Mouse (Mus musculus): Measurements from ENCODE around the gene Slamf1.
"Not testable (repeated sequence)": the region's sequence is repeated elsewhere in the genome, so short reads cannot be mapped to it uniquely, and the experiment has no call there.

Gene Slamf1

GRCm38 (mm10) chr1:171811048-171811447 lies 44.1 kb downstream of the Slamf1 start:
- not testable (repeated sequence) for DNase-seq (ENCODE audit: low spot score)

GRCm38 (mm10) chr1:171815545-171816439 lies 48.9 kb downstream of the Slamf1 start:
- DNase-seq (ENCODE audit: low spot score) = no peak

- DNase-seq (ENCODE audit: low spot score) = no peak
Observed at GRCm38 (mm10) chr1:171816991-171817390, 50.1 kb downstream of the Slamf1 start.

GRCm38 (mm10) chr1:171821331-171821730 lies 54.4 kb downstream of the Slamf1 start:
- DNase-seq (ENCODE audit: low spot score) = no peak

- no peak for DNase-seq (ENCODE audit: low spot score)
Observed at GRCm38 (mm10) chr1:171825462-171825861, 58.5 kb downstream of the Slamf1 start.

GRCm38 (mm10) chr1:171826164-171826563 lies 59.2 kb downstream of the Slamf1 start:
- DNase-seq (ENCODE audit: low spot score) = no peak

- DNase-seq (ENCODE audit: low spot score) = no peak
Observed at GRCm38 (mm10) chr1:171827674-171828073, 60.7 kb downstream of the Slamf1 start.

GRCm38 (mm10) chr1:171839488-171839887 lies 72.6 kb downstream of the Slamf1 start, which contains the start of gene Cd84:
Gene Cd84 (plus strand): TSS chr1:171839697.
- no peak for DNase-seq (ENCODE audit: low spot score)

- no peak for DNase-seq (ENCODE audit: low spot score)
Observed at GRCm38 (mm10) chr1:171840450-171841023, 73.6 kb downstream of the Slamf1 start.

GRCm38 (mm10) chr1:171845035-171845754 lies 78.3 kb downstream of the Slamf1 start:
- DNase-seq (ENCODE audit: low spot score) = no peak

- no peak for DNase-seq (ENCODE audit: low spot score)
Observed at GRCm38 (mm10) chr1:171848201-171848600, 81.3 kb downstream of the Slamf1 start.

- DNase-seq (ENCODE audit: low spot score) = no peak
Observed at GRCm38 (mm10) chr1:171848757-171849156, 81.8 kb downstream of the Slamf1 start.

GRCm38 (mm10) chr1:171849454-171849853 lies 82.5 kb downstream of the Slamf1 start:
- no peak for DNase-seq (ENCODE audit: low spot score)
